Mouse (Mus musculus) brain, embryonic 18.5 days (tissue): ENCODE data around the gene Ddhd1.
A peak's percentile ranks its signal among the peaks of the same experiment; 100 is the strongest.

Source experiments
- DNase-seq: peaks from one replicate; pipeline ENCODE4 v3.0.0-alpha.2; 2012; ENCODE audit warnings: low read depth, low spot score

Ddhd1 gene

DNA sequence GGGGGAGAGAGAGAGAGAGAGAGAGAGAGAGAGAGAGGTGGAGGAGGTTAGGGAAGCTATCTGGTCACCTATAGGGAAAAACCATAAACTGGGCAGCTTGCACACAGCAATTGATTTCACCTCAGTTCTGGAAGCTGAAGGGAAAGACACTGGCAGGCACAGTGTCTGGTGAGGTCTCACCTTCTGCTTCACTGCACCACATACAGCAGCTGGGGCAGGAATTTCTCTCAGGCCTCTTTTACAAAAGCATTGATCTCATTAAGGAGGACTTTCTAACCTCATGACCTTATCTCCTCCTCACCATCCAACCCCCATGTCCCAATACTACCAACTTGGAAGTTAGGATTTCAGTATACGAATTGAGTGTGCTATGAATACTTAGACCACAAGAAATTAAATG, 13.2 kb downstream of the Ddhd1 start:
- DNase-seq: no peak

DNA sequence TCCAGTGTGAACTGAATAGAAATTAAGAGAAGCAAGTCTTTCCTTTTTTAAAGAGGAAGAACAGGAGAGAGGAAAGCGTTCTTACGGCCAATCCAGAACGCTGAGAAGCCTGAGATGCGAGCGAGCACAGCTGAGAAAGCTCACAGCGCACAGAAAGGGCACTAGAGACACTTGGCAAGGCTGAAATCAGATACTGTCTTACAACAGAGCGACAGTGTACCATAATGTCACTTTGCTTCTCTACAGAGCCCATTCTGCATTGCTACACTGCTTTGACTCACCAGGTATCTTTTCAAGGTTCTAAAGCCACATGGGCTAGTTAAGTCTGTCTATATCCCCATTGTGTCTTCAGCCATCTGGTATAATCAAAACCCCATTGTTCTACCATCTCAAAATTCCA, 13.7 kb downstream of the Ddhd1 start:
- DNase-seq: no peak

DNA sequence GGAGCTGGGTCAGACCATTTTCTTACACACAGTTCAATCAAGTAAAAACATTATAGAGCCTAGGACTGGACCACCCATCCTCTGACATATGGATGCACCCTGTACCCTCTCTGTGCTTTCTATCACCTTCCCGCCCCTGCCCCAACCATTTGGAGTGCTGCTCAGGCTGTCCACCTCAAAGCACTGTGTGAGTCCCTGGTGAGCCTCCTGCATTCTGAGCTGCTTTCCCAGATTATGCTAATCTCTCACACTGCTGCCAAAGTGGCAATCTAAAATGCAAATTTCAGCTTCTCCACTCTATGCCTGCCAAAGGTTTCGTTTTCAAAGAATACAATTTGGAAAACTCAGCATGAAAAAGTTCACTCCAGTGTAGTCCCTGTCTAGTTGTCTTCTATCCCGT, 14.5 kb downstream of the Ddhd1 start:
- peak; percentile 63 for DNase-seq

DNA sequence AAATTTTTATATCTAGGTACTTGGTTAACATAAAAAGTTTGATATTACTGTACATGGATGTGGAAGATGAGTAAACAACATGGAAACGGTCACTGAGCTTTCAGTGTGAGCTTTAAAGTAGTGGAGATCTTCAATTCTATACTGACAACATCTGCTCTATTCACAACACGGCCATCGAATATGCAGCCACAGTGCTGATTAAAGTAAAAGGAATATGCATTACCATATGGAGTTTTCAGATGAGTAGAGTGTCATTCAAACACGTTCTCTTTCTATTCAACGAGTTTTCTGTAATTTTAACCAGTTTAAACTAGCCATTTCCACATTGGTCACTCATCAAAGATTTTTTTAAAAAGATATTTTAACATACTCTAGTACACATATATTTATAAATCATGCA, 15.1 kb downstream of the Ddhd1 start:
- DNase-seq: no peak

DNA sequence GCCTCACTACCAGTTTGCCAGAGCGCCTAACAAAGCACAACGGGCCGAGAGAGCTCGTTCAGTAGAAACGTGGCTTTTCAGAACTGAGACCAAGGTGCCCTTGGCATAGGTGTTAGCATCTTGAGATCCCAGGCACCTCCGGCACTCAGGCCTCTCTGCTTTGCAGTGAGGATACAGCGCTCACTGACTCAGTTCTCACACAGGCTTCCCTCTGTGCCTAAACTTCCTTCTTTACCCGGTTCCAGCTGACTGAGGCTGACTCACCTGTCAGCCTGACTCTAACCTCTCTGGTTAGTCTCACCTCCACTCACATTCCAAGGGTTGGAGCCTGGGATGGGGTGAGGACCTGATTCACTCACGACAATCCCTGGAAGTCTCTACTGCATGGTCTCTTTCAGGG, 15.7 kb downstream of the Ddhd1 start:
- no peak for DNase-seq

DNA sequence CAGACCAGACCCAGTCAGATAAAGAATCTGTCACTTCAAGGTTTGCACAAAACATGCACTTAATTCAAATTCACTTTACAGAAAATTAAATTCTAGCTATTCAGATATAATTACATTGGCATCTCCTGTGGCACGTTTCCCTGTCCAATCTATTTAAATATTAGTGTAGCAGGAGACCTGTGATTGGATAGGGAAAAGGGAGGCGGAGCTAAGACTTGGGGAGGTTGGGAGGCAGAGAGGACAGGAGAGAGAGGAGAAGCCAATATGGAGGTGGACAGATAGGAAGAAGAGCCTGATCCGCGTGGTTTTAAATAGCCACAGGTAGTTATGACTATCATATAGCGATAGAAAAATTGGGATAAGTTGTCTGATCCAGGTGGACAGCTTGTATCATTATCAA, 19.2 kb downstream of the Ddhd1 start:
- DNase-seq: no peak

DNA sequence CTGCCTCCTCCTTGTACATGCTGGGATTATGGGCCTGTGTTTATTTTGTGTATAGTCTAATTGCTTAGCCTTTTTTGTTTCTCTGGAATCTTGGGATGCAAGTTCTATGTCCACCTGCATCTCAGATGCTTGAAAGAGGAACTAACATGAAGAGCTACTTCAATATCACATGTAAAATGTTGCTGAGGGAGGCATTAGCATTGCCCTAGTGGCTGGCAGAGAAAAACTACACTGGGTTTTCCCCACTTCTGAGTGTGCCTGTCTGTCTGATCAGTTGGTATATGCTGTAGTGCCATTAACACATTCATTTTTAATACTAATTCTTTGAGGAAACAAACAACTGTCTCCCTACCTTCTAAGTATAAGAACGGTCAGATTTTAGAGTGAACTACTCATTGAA, 22.4 kb downstream of the Ddhd1 start:
- no peak for DNase-seq

DNA sequence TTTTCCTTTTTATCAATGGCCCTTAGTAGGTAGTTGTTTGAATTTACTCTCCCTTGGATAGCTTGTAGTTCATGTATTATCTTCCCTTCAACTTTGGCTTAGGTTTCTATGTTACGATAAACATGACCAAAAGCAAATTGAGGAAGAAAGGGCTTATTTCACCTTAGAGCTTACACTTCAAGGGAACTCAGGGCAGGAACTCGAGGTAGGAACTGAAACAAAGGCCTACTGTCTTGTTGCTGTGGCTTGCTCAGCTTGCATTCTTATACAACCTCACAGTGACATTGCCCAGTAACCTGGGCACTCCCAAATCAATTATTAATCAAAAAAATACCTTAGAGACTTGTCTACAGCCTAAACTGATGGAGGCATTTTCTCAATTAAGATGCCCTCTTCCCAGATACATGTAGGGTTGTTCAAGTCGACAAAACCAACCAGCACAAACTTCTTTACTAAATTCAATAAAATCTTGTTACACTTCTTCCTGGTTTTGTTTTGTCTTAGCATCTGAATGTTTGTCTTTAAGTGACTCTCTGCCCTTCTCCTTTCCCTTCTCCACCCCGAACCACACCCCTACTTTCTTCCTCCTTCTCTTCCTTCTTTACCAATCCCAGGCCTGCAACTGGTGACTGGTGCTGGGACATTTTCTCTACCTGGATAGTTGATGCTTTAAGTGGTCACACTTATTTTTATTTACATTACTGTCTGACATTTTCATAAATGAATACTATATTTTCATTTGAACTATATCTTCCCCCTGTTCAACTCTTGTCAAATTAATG, 25.0 kb downstream of the Ddhd1 start:
- DNase-seq: no peak

DNA sequence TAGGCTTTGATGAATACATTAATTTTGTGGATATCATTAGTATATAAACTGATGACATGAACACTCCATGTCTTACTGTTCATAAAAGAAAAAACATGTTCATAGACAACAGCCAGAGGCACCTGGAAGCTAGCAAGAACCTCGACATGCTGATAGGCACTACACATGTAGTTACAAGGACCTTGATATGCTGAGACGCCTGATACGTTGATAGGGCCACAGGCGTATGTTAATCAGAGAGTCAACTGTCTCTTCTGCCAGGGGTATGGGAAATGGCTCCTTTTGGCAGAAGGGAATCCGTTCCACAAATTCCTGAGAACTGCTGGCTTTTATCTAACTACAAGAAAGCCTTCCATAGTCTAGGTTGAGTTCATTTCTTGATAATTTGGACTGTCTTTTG, 27.4 kb downstream of the Ddhd1 start:
- DNase-seq: no peak

DNA sequence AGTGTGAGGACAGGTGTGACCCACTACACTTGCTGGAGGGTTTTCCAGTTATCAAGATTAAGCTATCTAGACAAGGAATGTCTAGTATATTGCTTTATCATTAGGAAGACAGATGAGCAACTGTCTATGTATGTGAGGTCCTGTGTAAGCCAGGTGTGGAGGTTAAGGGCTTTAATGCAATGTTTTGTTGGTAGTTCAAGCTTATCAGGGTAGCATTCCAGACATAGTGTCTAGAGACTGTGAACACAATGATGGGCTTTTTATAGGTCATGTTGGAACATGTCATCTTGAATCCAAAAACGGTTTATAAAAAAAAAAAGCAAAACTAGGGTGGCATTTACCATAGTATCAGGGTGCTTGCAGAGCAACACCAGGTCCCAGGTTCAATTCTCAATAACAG, 28.0 kb downstream of the Ddhd1 start:
- no peak for DNase-seq

DNA sequence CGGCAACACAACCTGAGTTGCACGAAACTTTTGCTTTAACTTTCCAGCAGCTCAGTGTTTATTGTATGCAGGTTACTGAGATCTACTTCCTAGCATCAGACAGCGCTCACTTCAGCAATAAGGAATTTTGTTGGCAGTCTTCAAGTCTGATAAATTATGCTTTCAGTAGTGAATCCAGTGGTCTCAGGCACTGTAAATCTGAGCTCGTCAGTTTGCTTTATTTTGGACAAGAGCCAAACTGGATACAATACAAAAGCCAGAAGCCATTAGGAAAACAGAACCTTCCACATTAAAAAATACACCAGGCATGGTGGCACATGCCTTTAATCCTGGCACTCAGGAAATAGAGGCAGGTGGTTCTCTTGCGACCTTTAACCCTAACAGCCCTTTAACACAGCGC, 39.6 kb downstream of the Ddhd1 start:
- no peak for DNase-seq

DNA sequence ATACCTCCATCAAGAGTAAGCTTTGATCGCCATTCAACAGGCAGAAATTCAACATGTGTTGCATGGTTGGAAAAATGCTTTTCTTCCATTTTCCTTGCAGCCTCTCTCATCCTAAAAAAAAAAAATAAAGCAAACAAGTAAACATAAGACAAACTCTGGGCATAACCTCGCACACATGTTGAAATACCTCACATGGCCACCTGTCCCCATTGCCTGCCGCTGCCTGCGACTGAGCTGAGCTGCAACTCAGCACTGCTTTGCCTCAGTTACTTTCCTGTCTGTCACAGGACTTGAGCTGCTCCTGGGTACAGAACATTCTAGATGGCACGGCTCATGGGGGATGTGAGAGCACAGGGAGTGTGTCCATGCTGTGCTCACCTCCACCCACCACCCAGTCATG, 41.4 kb downstream of the Ddhd1 start:
- DNase-seq: no peak

DNA sequence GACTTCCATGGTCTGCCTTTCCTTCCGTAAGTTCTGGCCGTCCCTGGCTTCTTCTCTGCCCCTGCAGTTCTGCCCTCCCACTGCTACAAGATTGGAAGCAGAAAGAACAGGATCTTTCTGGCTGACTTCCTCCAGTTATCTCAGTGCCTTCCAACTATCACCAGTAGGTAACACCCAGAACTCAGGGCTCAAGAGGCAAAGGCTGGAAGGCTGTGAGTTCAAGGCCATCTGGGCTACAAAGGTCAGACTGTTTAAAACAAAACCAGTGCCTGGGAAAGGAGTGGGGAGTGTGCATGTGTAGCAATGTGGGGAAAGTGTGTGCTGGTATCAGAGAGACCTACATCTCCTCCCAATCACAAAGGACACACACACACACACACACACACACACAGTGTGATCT, 42.2 kb downstream of the Ddhd1 start:
- no peak for DNase-seq

DNA sequence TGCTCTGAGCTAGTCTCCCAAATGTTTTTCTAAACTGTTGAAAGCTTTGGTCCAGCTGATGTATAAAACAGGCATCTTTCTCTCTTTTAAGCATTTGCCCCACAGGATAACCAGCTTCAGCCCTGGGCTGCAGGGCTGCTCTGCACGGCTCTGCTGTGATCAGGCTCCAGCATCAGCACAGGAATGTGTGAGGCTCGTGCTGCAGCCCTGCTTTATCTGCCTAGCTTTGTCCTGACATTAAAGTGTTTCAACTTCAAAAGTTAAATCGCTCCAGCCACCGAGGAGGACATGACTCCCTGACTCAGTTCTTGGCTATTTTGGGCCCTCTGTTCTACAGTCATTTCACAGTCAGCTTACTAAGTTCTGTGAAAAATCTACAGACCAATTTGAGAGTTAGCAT, 43.1 kb downstream of the Ddhd1 start:
- no peak for DNase-seq

DNA sequence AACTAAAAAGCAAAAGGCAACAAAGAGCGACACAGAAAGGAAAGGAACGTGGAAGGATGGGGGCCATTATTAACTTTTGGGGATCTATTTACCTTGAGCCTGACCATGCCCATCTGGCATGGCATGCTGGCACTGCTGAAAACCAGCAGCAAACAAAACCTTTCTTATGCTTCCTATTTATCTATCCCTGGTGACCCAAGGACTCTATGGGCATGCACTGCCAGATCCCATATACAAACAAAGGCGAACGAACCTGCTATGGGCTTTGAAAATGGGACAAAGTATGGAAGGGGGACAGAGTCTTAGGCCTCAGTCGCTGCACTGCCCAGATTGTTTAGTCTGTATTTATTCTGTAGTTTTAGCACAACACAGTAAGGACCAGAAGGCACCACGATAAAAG, 43.5 kb downstream of the Ddhd1 start:
- DNase-seq: no peak

DNA sequence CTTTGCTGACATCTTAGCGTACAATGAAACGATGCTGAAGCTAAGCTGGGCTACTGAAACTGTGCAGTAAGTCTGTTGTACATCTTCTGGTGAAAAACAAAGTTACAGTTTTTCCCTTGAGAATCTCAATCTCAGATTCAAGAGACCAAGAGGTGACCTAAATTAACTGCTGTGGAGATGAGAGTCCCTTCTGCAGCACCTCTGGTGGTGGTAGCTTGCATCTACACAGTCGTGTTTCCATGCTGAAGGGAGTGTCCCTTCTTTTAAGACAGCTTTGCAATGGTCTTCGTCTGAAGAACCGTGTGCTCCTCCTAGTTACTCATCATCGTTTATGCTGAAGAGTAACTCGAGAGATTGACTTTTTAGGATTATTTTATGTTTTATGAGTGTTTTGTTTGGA, 46.3 kb downstream of the Ddhd1 start:
- no peak for DNase-seq

DNA sequence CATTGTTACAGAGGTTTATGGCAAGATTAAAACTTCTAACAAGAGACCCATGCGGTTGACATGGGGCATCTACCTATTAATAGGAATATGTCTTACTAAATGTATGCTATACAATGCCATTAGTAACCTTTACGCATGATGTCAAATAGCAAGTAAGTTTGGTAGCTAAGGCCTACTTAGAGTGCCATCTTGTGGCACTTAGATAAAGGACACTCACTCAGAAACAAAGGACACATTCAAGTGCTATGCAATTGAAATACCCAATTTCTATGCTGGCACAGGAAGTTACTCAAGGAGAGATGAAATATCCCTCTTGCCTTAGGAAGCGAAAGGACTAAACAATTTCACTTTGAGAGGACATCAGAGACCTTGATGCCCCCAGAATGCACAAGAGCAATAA, 55.9 kb downstream of the Ddhd1 start:
- peak; percentile 47 for DNase-seq

DNA sequence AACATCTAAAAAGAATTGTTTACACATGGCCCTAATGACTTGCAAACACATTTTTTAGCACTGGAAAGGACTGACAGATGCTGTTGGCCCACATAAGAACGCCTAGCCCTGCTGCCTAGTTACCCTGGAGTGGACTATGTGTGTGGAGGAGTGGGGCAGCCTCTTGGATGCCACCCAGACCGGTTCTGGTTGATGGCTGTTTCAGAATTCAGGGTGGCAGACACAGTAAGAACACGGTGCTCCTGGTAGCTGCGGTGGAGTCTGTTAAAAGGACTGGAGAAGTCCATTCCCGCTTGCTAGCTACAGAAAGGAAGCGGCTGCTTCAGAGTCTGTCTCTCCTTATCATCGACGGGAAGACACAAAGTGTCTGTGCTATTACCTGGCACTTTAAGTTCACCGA, 57.4 kb downstream of the Ddhd1 start:
- peak; percentile 22 for DNase-seq

DNA sequence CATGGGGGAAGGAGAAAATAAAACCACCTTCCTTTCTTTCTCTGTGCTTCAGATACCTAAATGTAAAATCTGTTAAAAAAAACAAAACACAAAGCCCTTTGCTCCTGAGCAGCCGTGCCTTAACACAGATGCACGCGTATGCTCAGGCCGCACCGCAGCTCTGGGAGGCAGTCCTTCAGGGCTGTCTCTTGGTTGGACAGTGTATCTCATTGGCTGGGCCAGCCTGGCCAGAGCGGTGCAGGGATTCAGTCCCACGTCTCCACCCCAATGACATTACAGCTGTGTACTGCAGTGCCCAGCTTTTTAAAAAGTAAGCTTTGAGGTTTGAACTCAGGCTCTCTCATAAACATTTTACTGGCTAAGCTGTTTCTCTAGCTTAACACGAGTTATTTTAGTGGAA, 60.1 kb downstream of the Ddhd1 start:
- DNase-seq: no peak

DNA sequence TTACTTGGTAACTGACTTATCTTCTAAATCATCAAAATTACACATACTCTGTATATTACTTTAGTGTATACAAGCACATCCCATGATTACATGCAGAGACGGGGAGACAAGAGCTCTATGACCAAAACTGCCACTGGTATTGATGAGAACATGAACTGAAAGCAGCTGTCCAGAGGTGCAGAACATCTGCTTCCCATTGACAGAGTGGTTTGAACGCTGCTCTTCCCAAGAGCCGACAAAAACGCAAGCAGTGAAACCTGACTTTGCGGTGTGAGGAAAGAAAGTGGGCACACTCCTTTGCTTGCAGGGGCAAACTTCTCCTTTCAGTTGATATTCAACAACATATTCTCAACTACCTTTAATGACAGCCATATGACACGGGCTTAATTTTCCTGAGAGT, 64.7 kb downstream of the Ddhd1 start:
- no peak for DNase-seq

DNA sequence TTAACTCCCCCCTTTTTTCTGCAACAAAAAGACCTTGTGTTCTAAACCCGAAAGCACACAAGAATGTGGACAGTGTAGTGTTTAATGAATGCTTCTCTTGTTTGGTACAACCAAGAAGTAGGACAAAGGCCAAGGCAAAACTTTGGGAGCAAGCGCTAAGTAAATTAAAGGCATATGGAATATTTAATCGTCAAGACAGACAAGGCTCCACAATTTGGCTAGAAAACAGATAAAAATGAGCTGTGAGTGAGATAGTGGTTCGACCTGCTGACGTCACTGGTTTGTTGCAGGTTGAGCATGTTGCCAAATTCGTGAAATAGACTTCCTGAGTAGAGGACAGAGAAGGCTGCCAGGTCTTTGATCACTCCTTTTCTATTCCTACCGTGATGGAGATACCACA, 69.5 kb downstream of the Ddhd1 start:
- no peak for DNase-seq

DNA sequence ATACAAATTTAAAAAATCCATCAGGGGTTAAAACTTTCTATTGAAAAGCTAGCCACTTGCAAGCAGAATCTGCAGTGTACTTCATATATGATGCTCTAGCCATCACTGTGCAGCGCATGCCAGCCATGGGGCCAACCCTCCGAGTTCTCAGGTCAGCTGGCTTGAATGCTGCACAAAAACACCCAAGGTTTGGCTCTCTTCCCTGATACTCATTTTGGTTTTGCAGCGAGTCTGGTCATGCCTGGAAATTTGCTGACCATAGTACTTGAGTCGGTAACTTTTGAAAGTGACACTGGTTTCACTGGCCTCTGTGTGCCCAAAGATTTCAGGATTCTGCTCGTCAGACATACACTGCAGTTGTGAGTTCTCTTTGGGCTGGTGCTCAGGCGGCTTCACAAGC, 70.4 kb downstream of the Ddhd1 start:
- no peak for DNase-seq

DNA sequence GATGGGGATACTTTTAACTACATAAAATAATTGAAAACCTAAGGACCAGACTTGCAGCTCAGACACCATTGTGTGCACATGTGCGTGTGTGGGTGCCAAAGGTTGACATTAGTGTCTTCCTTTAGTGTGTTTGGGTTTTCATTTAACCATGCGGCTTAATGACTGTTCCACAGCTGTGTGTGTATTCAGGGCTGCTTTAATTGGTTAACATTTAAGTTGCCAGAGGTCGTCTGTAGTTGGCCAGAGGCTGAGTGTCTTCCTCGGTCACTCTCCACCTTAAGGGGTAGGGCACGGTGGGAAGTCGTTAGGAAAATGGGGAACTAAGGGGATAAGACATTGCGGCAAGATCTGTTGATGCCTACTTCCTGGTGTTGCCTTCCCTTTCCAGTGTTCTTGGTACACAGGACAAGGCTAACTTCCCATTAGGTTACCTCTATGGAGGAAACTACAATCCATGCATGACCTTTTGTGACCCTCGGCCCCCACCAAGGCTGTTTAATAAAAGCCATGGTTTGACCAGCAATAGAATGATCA, 74.4 kb downstream of the Ddhd1 start:
- no peak for DNase-seq
